Mouse (Mus musculus): Measurements from ENCODE around the gene Zscan18.
"Not testable (repeated sequence)": the region's sequence is repeated elsewhere in the genome, so short reads cannot be mapped to it uniquely, and the experiment has no call there.

Zscan18 gene

GRCm38 (mm10) chr7:12802866-12803726, at the start of gene Zscan18:
Zscan18 (minus strand) TSS chr7:12803635.
- peak; percentile 53 for DNase-seq (ENCODE audit: low spot score)

- no peak for DNase-seq (ENCODE audit: low spot score)
Measured at GRCm38 (mm10) chr7:12835779-12836178, 32.3 kb upstream of the Zscan18 start.

GRCm38 (mm10) chr7:12835193-12835671, 31.8 kb upstream of the Zscan18 start:
- peak; percentile 10 for DNase-seq (ENCODE audit: low spot score)

GRCm38 (mm10) chr7:12834162-12835120, 31.0 kb upstream of the Zscan18 start, which contains the start of gene Zfp110:
Zfp110 (plus strand) TSS chr7:12834761.
- peak; percentile 84 for DNase-seq (ENCODE audit: low spot score)

GRCm38 (mm10) chr7:12818521-12819295, 15.3 kb upstream of the Zscan18 start, which contains the start of gene Zfp329:
Zfp329 (minus strand) TSS chr7:12818858.
- DNase-seq (ENCODE audit: low spot score), result peak; percentile 89

- DNase-seq (ENCODE audit: low spot score), result no peak
Measured at GRCm38 (mm10) chr7:12815566-12815965, 12.1 kb upstream of the Zscan18 start.

- no peak for DNase-seq (ENCODE audit: low spot score)
Measured at GRCm38 (mm10) chr7:12803727-12804071, 264 bp upstream of the Zscan18 start.

- DNase-seq (ENCODE audit: low spot score), result no peak
Measured at GRCm38 (mm10) chr7:12799554-12799953, 3.9 kb downstream of the Zscan18 start.

- DNase-seq (ENCODE audit: low spot score), result no peak
Measured at GRCm38 (mm10) chr7:12797971-12798370, 5.5 kb downstream of the Zscan18 start.

GRCm38 (mm10) chr7:12792624-12793023, 10.8 kb downstream of the Zscan18 start:
- DNase-seq (ENCODE audit: low spot score), result not testable (repeated sequence)

- DNase-seq (ENCODE audit: low spot score), result no peak
Measured at GRCm38 (mm10) chr7:12788025-12788424, 15.4 kb downstream of the Zscan18 start.

- no peak for DNase-seq (ENCODE audit: low spot score)
Measured at GRCm38 (mm10) chr7:12787333-12787732, 16.1 kb downstream of the Zscan18 start.

GRCm38 (mm10) chr7:12780151-12780830, 23.1 kb downstream of the Zscan18 start:
- DNase-seq (ENCODE audit: low spot score), result peak; percentile 73

- no peak for DNase-seq (ENCODE audit: low spot score)
Measured at GRCm38 (mm10) chr7:12779782-12780150, 23.7 kb downstream of the Zscan18 start.

GRCm38 (mm10) chr7:12779141-12779540, 24.3 kb downstream of the Zscan18 start:
- DNase-seq (ENCODE audit: low spot score), result no peak

GRCm38 (mm10) chr7:12774606-12775005, 28.8 kb downstream of the Zscan18 start:
- DNase-seq (ENCODE audit: low spot score), result no peak

GRCm38 (mm10) chr7:12774111-12774510, 29.3 kb downstream of the Zscan18 start:
- no peak for DNase-seq (ENCODE audit: low spot score)

- DNase-seq (ENCODE audit: low spot score), result no peak
Measured at GRCm38 (mm10) chr7:12749431-12750198, 53.8 kb downstream of the Zscan18 start.

GRCm38 (mm10) chr7:12734904-12735303, 68.5 kb downstream of the Zscan18 start, which contains the start of gene Vmn2r56:
Vmn2r56 (minus strand) TSS chr7:12735004.
- no peak for DNase-seq (ENCODE audit: low spot score)
